Mouse (Mus musculus): ENCODE measurements around the gene Gm17606.

DNA sequence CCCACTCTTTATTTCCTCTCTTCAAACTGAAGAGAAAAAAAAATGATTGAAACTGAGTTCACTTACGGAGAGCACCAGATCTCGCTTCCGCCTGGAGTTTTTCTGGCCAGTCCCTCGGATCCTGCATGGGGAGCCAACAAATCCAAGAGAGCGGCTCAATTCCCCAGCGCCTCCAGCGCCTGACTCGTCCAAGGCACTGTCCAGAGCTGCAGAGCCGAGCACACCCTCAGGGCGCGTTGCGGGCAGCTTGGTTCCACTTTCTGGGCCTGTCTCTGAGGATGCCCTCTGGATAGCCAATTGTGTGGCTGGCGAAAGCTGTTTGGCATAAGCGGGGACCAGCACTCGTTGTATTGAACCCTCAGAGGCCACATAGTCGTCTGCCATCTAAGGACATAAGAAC, 49.7 kb upstream of the Gm17606 start:
- TF ChIP-seq POLR2A (IDR thresholded peaks at IDR 0.05; ENCODE audit: insufficient read length, low read depth) (no peak), MYOD1 (IDR thresholded peaks at IDR 0.05; ENCODE audit: control insufficient read depth in 1 of 3, insufficient read length in 2 of 3, low read depth in 2 of 3) (no peak), MAX (IDR thresholded peaks at IDR 0.05; ENCODE audit: low read depth) (no peak), USF1 (IDR thresholded peaks at IDR 0.05; ENCODE audit: low read depth) (no peak)
